Mouse (Mus musculus): ENCODE measurements around the gene Zfp37. TPM values are rescaled to one million over a fixed set of nuclear protein-coding genes. Genes with fewer than 3 reads are reported as not detected.

Zfp37 gene
- polyA plus RNA-seq, 1 experiment from 2014 or later: 2.9 TPM

DNA sequence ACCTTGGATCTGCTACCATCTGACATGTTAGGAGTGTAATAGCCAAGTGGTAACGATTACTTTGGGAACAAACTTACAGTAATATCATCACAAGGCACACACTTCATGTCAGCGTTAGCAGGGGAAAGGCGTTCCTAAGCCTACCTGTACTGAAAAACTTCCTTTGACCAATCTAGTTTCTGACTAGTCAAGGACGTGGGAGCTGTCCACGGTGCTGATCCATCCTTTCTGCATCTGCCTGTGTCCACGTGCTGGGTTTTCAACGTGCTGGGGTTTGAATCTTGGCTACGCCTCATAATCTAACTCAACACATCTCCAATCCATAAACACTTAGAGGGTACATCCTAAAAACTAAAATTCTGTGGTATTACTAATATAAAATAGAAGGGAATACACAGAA is 26.1 kb upstream of the Zfp37 start:
- DNase-seq (ENCODE audit: low spot score) (peak; percentile 70), ATAC-seq (ENCODE audit: low FRiP score, low TSS enrichment) (no peak)
- Histone ChIP-seq H3K4me1 (replicated peaks; ENCODE audit: control insufficient read depth, insufficient read depth) (no peaks in the 10 kb centered on the region), H3K9ac (ENCODE audit: low read length) (no peak overlapping the region), H3K4me3 (ENCODE audit: low read depth, low read length) (no peak overlapping the region), H3K9me3 (ENCODE audit: control insufficient read depth, low read length) (no peaks in the 10 kb centered on the region), H3K4me2 (replicated peaks; ENCODE audit: low read depth) (no peak overlapping the region), H3K27ac (replicated peaks) (no peak overlapping the region), H3K27me3 (ENCODE audit: control insufficient read depth, insufficient read depth, low read length) (no peaks in the 10 kb centered on the region), H3K36me3 (ENCODE audit: control insufficient read depth, insufficient read depth, low read length) (no peaks in the 10 kb centered on the region)
- TF ChIP-seq EP300 (optimal IDR thresholded peaks at IDR 0.05) (no peak), CTCF (IDR thresholded peaks at IDR 0.05; ENCODE audit: low read depth) (no peak)
- whole genome bisulfite sequencing: 22% methylated on average over 8 of the region's 8 CpGs

DNA sequence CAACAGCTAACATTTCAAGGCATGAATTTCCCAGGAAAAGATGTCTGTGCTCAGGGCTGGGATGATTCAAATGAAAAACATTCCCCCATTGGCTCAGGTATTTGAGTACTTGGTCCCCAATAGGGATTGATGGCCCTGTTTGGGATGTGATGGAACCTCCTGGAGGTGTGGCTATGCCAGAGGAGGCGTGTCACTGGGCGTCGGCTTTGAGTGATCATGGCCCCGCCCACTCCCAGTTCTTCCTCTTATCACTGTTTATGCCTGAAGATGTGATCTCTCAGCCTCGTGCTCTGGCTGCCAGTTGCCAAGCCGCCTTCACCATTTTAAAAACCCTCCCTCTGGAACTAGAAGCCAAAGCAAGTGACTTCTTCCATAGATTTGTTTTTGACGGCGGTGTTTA is 23.7 kb upstream of the Zfp37 start:
- H3K4me1 ChIP-seq (replicated peaks; ENCODE audit: control insufficient read depth, insufficient read depth): no peaks in the 10 kb centered on the region
- H3K4me3 ChIP-seq (ENCODE audit: low read depth, low read length): no peak overlapping the region
- TF ChIP-seq CTCF (IDR thresholded peaks at IDR 0.05; ENCODE audit: low read depth): no peak
- H3K27me3 ChIP-seq (ENCODE audit: control insufficient read depth, insufficient read depth, low read length): no peaks in the 10 kb centered on the region
- no peak for ATAC-seq (ENCODE audit: low FRiP score, low TSS enrichment)
- H3K9ac ChIP-seq (ENCODE audit: low read length): no peak overlapping the region
- DNase-seq (ENCODE audit: low spot score): no peak
- H3K27ac ChIP-seq (replicated peaks): no peak overlapping the region
- no peak overlapping the region for H3K4me2 ChIP-seq (replicated peaks; ENCODE audit: low read depth)
- WGBS: 54% methylated on average over 8 of the region's 8 CpGs
- H3K36me3 ChIP-seq (ENCODE audit: control insufficient read depth, insufficient read depth, low read length): no peaks in the 10 kb centered on the region
- H3K9me3 ChIP-seq (ENCODE audit: control insufficient read depth, low read length): no peaks in the 10 kb centered on the region

DNA sequence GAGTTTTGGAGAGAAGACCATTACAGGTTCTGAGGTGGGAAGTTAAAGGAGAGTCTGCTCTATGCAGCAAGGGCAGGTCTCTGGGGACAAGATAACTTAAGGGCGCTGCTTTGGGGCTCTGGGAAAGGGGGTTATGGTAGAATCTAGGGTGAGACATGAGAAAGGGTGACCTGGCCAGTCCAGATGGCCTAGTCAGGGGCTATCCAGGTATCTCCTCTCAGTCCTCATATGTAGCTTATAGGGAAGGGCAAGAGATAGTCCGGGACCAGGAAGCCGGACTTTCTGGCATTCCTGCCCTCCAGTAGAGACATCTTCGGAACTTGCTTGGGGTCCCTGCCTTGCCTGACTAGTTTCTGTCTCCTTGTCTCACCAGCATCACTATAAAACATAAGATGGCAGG is 20.9 kb upstream of the Zfp37 start:
- no peaks in the 10 kb centered on the region for H3K9me3 ChIP-seq (ENCODE audit: control insufficient read depth, low read length)
- no peak overlapping the region for H3K27ac ChIP-seq (replicated peaks)
- DNase-seq (ENCODE audit: low spot score) (no peak), ATAC-seq (ENCODE audit: low FRiP score, low TSS enrichment) (no peak)
- H3K36me3 ChIP-seq (ENCODE audit: control insufficient read depth, insufficient read depth, low read length): no peaks in the 10 kb centered on the region
- no peak overlapping the region for H3K9ac ChIP-seq (ENCODE audit: low read length)
- no peak overlapping the region for H3K4me3 ChIP-seq (ENCODE audit: low read depth, low read length)
- H3K4me2 ChIP-seq (replicated peaks; ENCODE audit: low read depth): no peak overlapping the region
- no peaks in the 10 kb centered on the region for H3K4me1 ChIP-seq (replicated peaks; ENCODE audit: control insufficient read depth, insufficient read depth)
- TF ChIP-seq CTCF (IDR thresholded peaks at IDR 0.05; ENCODE audit: low read depth): no peak
- no peak for TF ChIP-seq EP300 (optimal IDR thresholded peaks at IDR 0.05)
- WGBS: 87% methylated on average over 4 of the region's 4 CpGs
- no peaks in the 10 kb centered on the region for H3K27me3 ChIP-seq (ENCODE audit: control insufficient read depth, insufficient read depth, low read length)

DNA sequence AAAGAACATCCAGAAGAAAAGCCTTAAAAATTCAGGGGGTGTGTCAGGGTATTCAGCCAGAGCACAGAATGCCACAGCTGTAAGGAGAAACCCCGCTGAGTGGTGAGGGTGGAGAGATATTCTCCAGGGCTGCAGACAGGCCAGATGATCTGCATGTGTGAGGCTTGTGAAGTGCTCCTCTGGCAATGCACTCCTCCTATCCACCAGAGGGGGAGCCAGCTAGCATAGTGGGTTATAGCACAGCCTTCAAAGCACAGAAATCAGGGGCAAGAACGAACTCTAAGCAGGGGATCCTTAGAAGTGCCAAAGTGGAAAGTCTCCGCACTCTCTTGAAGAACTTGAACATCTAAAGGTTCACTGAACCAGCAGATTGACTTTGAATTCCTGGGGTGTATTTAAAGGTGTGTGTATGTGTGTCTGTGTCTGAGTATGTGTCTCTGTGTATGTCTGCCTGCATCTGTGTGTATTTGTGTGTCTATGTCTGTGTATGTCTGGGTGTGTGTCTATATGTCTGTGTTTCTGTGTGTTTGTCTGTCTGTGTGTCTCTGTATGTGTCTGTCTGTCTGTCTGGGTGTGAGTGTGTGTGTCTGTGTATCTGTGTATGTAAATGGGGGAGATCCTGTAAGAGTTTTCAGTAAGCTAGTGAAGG is 20.2 kb upstream of the Zfp37 start:
- Histone ChIP-seq H3K4me2 (replicated peaks; ENCODE audit: low read depth) (no peak overlapping the region), H3K4me1 (replicated peaks; ENCODE audit: control insufficient read depth, insufficient read depth) (no peaks in the 10 kb centered on the region), H3K27me3 (ENCODE audit: control insufficient read depth, insufficient read depth, low read length) (no peaks in the 10 kb centered on the region), H3K9me3 (ENCODE audit: control insufficient read depth, low read length) (no peaks in the 10 kb centered on the region), H3K4me3 (ENCODE audit: low read depth, low read length) (no peak overlapping the region), H3K27ac (replicated peaks) (no peak overlapping the region), H3K9ac (ENCODE audit: low read length) (no peak overlapping the region), H3K36me3 (ENCODE audit: control insufficient read depth, insufficient read depth, low read length) (no peaks in the 10 kb centered on the region)
- ATAC-seq (ENCODE audit: low FRiP score, low TSS enrichment) (no peak), DNase-seq (ENCODE audit: low spot score) (no peak)
- no peak for TF ChIP-seq EP300 (optimal IDR thresholded peaks at IDR 0.05)
- TF ChIP-seq CTCF (IDR thresholded peaks at IDR 0.05; ENCODE audit: low read depth): peak; percentile 61
- 51% methylated on average over 3 of the region's 3 CpGs for WGBS

DNA sequence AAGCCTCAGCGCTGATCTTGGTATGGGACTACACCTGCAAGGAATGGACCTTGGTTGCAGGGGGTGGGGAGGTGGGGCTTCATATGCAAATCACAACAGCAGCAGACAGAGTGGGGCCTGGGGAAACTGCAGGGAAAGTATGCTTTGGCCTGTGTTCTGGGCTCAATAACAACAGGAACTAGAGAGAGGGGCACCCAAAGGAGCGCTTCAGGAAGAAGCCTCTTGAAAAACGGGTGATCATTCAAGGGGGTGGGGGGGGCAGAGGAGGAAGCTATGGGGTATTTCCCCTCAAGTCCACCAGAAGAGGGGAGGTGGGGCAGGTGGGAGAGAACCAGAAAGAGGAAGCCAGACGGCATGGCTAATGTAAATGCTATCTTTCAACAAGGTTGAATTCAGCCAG is 17.5 kb upstream of the Zfp37 start:
- Histone ChIP-seq H3K36me3 (ENCODE audit: control insufficient read depth, insufficient read depth, low read length) (no peaks in the 10 kb centered on the region), H3K4me1 (replicated peaks; ENCODE audit: control insufficient read depth, insufficient read depth) (no peaks in the 10 kb centered on the region), H3K9me3 (ENCODE audit: control insufficient read depth, low read length) (no peaks in the 10 kb centered on the region), H3K27ac (replicated peaks) (no peak overlapping the region), H3K4me3 (ENCODE audit: low read depth, low read length) (no peak overlapping the region), H3K9ac (ENCODE audit: low read length) (no peak overlapping the region), H3K27me3 (ENCODE audit: control insufficient read depth, insufficient read depth, low read length) (no peaks in the 10 kb centered on the region), H3K4me2 (replicated peaks; ENCODE audit: low read depth) (no peak overlapping the region)
- no peak for DNase-seq (ENCODE audit: low spot score)
- WGBS: 37% methylated on average over 4 of the region's 4 CpGs
- TF ChIP-seq CTCF (IDR thresholded peaks at IDR 0.05; ENCODE audit: low read depth) (no peak), EP300 (optimal IDR thresholded peaks at IDR 0.05) (no peak)
- no peak for ATAC-seq (ENCODE audit: low FRiP score, low TSS enrichment)

DNA sequence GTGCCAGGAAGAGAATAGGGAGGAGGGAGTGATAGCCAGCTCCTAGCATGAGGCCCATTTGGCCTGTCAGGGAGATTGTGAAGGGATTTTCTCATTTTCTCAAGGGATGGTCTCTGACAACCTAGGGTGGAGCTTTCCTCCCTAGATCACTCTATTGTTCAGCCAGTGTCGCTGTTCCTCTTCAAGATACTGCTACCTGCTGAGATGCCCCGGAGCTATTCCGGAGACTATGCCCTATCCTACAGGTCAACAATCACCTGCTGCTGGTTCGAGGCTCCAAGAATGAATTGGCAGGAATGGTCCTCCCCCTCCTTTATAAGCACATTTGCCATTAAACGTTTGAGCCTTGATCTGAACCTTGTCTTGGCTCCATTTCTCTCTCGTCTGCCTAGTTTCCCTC is 9.7 kb upstream of the Zfp37 start:
- no peaks in the 10 kb centered on the region for H3K4me1 ChIP-seq (replicated peaks; ENCODE audit: control insufficient read depth, insufficient read depth)
- no peak for TF ChIP-seq EP300 (optimal IDR thresholded peaks at IDR 0.05)
- TF ChIP-seq CTCF (IDR thresholded peaks at IDR 0.05; ENCODE audit: low read depth): no peak
- H3K36me3 ChIP-seq (ENCODE audit: control insufficient read depth, insufficient read depth, low read length): no peaks in the 10 kb centered on the region
- no peak overlapping the region for H3K9ac ChIP-seq (ENCODE audit: low read length)
- H3K27ac ChIP-seq (replicated peaks): no peak overlapping the region
- WGBS: 70% methylated on average over 6 of the region's 6 CpGs
- H3K4me3 ChIP-seq (ENCODE audit: low read depth, low read length): no peak overlapping the region
- H3K27me3 ChIP-seq (ENCODE audit: control insufficient read depth, insufficient read depth, low read length): no peaks in the 10 kb centered on the region
- ATAC-seq (ENCODE audit: low FRiP score, low TSS enrichment) (no peak), DNase-seq (ENCODE audit: low spot score) (no peak)
- no peak overlapping the region for H3K4me2 ChIP-seq (replicated peaks; ENCODE audit: low read depth)
- H3K9me3 ChIP-seq (ENCODE audit: control insufficient read depth, low read length): no peaks in the 10 kb centered on the region

All from stomach, postnatal 0 days (tissue).